Mouse (Mus musculus) fibroblast of lung, adult 2 months (primary cell): ENCODE data around the gene Btf3l4.
A peak's percentile ranks its signal among the peaks of the same experiment; 100 is the strongest.

Experiments used
- DNase-seq: peaks from one replicate; pipeline ENCODE4 v3.0.0-alpha.2; 2011; ENCODE audit warnings: low read depth

Gene Btf3l4

DNA sequence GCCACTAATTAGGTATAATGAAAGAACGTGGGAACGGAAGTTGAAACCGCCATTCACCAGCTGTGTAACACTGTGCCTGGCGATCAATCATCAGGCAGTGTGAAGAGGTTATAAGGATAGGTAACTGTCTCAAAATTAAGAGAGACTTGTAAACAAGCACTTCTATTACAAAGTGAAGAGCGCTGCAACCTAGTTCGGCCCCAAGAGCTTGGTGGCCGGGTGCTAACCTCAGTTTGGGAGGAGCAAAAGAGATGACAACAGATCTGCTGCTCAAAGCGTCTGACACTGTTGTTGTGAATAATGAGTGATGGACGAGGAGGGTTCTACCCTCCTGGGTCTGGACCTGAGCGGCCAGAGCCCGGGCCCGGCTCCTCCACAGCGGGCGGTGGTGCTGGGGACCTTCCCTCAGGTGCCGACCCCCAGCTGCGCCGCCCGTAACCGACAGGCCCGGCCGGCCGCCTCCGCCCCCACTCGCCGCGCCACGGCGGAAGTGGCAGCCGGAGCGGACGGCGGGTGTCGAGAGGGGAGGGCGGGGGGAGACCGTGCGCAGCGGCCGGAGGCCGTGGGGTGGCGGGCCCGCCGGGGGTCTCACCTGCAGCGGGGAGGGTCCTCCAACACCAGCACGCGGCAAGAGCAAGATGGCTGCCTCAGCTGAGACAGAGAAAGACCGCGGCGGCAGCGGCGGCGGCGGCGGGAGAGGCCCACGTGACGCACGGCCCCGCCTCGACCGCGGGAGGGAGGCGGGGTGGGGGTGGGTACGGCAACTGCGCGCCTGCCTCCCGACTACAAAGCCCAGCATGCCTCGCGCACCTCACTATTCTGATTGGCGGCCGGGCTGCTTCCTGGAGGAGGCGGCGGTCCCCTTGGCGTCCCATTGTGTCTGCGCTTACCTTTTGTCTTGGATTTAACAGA lies at the start of gene Btf3l4:
Gene Btf3l4 (minus strand): TSS at position 699 of the 912 bp plus-strand sequence.
- peak; percentile 66 for DNase-seq

DNA sequence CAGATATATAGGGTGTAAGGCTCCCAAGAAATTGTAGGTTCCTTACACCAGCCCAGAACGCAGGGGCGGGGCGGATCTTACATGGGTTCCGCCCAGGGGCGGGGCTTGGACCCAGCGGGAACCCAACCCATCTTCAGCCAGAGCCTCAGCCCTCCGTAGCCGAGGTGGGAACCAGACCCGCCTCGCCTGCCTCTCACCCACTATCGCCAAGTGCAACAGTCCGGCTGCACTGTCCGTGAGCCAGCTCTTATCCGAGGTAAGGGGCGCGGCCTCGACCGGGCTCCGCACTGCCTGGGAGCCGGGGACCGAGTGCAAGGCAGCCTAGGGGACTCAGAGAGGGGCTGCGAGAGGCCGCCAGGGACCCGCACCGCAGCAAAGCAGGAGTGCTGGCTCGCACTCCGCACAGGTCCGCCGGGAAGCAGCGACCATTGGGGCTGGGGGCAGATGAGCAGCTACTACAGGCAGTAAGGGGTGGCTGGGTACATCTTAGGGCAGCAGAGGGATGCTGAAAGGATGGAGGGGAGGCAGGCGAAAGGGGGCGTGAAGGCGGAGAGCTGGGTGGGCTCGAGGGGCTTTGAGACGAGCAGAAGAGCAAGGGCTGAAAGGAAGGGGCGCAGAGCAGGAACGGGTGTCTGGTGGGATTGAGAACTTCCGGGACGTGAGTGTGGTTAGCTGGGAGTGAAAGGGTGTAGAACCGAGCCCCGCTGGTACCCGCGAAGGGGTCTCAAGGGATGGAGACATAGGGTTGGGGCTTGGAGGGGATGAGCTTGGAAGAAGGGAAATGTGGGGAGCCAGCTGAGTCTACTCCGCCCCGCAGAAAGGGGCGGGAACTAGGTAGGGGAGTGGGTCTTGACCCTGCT lies 45.8 kb upstream of the Btf3l4 start, which contains the start of gene Rab3b:
Gene Rab3b (plus strand): TSS at position 101 of the 860 bp plus-strand sequence.
- no peak for DNase-seq

DNA sequence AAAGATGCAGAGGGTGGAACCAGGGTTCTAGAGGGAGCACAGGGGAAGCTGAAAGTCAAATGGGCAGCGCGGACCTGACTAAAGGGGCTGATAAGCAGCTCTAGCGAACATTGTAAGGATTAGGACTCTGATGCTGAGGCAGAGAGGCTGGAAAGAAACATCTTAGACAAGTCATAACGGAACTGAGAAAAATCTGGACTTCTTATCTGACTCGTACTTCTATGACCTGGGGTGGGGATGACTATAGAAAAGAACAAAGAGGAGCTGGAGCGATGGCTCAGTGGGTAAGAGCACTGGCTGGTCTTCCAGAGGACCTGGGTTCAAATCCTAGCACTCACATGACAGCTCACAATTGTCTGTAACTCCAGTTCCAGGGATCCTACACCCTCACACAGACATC lies 44.5 kb upstream of the Btf3l4 start:
- no peak for DNase-seq

DNA sequence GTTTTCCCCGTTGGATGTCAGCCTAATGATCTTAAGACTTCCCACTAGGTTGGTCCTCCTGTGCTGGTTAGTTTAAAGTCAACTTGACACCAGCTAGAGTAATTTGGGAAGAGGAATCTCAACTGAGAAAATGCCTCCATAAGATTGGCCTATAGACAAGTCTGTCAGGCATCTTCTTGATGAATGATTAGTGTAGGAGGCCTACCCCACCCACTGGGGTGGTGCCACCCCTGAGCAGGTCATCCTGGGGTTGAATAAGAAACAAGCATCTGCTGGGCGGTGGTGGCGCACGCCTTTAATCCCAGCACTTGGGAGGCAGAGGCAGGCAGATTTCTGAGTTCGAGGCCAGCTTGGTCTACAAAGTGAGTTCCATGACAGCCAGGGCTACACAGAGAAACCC lies 40.3 kb upstream of the Btf3l4 start:
- no peak for DNase-seq

DNA sequence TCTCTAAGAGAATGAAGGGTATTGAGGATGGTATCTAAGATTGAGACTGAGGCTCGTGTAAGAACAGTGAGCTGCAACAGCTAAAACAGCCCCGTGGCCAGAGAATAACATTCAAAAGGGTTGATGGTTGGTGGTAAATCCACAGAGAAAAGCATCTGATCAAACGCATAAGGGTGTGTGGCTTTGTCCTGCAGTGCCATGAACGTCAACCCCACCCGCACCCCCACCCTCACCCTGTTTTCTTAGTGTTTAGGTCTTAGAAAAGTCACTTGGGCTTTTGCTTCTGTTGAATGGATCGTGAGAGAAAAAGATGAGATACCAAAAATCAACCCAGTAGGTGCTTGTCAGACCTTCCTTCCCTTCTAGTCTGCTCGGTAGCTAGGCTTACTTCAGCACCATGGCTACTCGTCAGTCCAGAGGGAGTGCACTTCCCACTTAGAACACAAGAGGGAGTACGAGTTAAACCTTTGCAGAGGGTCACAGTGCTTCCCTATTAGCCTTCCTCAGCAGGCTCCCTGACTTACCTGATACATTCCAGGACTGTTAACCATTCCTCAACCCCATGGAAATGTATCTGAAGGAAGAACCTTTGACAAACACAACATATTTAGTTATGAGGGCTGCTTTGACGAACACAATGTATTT lies 36.4 kb upstream of the Btf3l4 start:
- DNase-seq = peak; percentile 61

DNA sequence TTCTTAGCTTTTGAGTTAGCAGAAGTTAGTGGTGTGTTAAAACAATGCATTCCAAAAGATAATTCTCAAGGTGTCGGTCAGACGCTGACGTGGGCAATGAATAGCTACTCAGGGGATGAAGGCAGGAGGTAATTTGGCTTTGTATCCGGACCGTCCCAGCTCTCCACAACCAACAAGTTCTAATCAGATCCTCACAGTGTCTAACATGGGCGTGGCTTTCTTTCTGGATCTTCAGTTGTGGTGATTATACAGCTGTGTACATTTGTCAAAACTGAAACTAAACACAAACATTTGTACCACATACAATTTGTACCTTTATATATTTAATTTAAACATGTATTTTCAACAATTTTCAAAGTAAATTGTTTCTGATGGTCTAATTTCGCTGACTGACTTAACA lies 33.4 kb upstream of the Btf3l4 start:
- no peak for DNase-seq

DNA sequence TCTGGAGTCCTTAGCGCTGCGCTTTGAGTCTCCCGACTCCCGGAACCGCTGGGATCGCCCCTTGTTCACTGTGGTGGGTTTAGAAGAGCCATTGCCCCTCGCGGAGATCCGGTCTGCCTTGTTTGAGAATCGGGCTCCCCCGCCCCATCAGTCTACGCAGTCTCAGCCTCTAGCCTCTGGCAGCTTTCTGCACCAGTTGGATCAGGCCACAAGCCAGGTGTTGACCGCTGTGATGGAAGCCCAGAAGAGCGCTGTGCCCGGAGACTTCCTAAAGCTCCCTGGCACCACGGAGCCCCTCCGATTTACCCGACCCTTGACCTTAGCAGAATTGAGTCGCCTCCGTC lies 15.1 kb upstream of the Btf3l4 start, which contains the start of gene A730015C16Rik:
Gene A730015C16Rik (minus strand): TSS at position 115 of the 344 bp plus-strand sequence.
- DNase-seq = no peak

DNA sequence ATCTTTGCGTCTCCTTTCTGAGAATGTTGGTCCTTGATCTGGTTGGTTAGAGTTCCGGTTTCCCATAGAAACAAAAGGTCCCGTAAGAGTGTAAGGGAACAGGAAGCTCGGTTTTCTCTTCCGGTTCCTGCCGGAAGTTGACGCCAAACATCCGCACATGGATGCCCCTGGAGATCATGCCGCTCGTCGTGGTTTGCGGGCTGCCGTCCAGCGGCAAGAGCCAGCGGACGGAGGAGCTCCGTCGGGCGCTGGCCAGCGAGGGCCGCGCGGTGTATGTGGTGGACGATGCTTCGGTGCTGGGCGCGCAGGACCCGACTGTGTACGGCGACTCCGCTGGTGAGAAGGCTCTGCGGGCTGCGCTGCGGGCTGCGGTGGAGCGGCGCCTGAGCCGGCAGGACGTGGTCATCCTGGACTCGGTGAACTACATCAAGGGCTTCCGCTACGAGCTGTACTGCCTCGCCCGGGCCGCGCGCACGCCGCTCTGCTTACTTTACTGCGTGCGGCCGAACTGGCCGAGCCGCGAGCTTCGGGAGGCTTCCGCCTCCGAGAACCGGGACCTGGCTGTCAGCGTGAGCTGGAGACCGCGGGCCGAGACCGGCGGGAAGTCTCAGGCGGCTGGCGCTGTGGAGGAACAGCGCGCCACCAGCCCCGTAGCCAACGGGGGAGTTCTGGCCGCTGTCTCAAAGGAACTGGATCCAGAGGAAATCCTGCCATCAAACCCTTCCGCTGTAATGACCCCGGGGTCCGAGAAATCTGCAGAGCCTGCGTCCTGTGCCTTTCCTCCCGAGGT lies 14.5 kb upstream of the Btf3l4 start, which contains the start of gene Kti12:
Gene Kti12 (plus strand): TSS at position 71 of the 790 bp plus-strand sequence.
- peak; percentile 54 for DNase-seq

DNA sequence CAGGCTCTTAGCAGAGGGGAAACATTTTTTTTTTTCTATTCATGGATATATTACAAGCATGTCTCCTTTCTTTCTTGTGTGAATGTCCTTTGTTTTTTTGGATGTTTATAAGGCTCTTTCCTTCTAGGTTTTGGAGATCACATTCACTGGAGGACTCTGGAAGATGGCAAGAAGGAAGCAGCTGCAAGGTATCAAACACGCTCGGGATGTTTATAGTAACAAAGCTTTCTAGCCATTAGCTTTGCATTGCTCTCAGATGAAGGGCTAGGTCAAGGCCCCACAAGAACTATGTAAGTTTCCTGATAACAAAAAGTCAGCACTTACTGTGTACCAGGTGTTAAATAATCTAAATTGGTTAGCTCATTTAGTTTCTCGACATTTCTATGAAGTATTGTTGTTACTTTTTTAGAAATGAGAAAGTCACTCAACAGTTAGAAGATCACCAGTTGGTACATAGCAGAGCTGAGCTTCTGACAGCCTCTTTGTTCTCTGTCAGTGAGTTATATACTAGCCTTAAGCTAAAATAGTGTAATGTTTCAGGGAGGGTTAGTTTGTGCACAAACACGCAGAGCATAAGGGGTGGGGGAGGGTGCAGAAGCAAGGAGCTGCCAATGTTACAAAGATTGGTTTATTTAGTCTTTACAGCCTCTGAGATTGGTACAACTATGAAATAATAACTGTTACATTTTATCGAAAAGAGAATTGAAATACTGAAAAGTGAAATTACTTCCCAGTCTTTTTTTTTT lies 12.6 kb upstream of the Btf3l4 start:
- DNase-seq = no peak

DNA sequence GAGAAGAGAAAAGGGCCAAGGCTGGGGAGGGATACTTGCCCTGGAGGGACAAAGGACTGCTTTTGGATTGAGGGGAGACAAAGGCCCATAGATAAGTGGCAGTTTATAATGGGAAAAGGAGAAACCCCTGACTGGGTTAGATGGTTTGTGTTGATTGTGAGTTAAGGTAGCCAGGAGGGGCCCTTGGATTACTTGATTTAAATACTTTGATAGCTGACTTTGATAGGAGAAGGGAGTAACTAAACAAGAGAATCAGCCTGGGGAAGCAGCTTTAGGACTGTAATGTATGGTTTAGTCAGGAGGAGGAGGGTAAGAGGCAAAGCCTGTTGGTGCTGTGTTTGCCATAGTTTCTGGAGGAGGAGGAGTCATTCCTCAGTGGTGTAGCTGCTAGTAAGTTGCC lies 9.9 kb upstream of the Btf3l4 start:
- no peak for DNase-seq

DNA sequence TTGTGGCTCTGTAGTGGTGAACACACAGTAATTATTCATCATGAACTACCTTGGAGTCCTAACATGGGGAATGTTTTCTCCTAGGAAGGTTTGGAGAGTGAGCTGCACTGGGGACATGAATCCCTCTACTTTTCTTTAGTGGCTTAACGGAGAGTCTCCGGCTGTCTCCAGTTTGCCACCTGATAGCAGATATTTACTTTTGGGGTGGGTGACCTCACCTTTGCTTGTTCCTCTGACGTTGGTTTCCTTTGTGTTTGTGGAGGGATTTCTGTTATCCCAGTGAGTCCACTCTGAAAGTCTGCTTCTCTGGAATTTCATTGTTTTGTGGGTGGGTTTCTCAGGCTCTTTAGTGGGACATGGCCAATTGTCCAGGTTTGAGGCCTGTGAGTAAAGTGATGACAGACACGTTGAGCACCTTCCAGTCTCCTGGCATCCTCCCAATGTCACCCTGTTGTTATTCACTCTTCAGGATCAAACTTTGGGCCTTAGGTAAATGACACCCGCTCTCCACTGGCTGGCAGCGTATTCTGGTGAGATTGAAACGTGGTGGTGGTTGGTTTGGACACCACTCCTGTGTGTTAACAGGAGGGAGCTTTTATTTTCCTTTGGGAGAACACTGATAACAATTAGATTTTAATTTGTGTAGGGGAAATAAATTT lies 8.6 kb upstream of the Btf3l4 start:
- DNase-seq = no peak

DNA sequence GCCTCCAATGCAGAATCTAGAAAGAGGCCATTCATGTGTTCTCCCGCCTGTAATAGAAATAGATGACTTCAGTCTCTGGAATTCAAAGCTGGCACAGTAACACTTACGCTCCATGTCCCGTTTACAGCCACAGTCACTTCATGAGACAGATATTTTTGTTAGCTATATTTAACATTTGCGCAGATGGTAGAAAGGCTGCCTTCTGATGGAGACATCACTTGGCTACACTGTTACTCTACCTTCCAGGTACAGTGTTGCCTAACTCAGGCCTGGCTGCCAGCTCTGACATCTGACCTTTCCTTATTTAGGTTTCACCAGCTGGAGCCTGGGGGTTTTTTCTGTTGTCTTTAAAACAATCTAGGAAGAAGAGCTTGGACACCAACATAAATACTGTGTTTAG lies 4.6 kb upstream of the Btf3l4 start:
- no peak for DNase-seq

DNA sequence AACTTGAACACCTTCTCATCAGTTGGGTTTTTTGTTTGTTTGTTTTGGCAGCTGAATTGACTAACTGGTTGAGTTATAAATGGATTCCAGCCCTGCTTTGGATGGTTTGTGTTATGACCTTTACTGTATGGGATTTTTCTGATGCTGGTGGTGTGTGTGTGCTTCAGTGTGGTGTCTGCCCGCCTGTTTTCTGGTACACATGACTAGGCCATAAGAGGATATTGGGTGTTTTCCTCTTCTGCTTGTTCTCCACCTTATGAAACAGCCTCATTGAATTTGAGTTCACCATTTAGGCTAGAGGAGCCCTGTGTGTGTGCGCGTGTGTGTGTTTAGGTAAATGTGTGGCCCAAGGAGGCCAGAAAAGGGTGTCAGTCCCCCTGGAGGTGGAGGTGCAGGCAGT lies 2.1 kb upstream of the Btf3l4 start:
- no peak for DNase-seq

DNA sequence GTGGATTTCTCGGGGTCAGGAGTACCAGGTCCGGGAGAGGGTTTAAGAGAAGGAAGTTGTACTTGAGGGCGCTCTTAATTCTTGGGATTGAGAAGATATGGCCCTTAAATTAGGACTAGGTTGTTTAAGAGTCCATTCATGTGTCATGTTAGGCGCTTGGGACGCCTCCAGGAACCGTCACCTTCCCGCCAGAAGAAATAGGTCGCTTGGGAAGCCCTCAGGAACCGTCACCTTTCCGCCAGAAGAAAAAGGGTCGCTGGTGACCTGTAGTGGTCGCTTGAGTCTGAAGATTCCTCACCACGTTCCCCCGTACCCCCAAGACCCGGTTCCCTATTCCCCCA lies 1.5 kb upstream of the Btf3l4 start:
- no peak for DNase-seq

DNA sequence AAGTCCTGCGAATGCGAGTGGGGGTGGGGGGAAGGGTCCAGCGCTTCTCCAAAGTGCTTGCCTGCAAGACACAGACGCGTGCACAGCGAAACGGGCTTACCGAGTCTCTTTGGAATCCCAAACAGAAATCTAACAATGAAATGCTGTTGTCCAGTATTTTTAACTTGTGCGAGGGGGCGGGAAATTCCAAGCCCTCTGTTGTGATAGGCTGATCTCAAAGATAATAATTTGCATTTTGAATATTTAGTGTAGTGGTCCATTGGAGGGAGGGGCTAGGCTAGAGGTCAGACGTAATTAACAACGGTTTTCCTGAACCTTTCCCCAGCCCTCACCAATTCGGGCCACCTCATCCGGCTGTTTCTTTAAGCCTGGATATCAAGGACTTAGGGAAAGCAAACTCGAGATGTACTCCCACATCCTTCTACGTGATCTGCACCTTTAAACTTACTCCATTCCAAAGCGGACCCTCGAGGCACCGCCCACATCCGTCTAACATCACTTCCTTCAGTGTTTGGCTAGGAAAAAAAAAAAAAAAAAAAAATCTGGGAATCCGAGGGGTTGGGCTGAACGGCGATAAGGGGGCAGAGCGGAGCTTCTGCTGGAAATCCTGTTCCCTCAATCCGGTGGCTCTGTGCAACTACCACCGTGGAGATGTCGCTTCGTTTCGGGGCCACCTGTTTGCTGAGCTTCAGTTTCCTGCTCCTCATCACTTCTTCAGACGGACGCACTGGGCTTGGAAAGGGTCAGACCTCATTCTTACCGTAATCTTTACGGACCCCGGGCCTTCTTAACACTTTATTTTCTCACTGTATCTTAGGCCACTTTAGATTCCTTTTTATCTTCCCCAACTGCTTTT lies 929 bp upstream of the Btf3l4 start, which contains the start of gene Txndc12:
Gene Txndc12 (plus strand): TSS at position 487 of the 856 bp plus-strand sequence.
- peak; percentile 82 for DNase-seq

DNA sequence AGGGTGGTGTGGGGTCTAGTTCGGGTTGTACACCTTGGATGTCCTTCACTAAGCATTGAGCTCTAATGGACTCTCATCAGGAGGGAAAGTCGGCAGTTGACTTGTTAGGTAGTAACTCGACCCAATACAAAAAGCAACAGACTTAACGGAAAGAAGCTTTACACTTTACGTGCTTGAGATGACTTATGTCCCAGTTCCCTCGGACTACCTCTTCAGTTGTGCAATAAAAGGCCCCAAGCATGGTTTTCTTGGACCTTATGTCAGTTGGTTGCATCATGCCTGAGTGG lies 357 bp upstream of the Btf3l4 start:
- peak; percentile 56 for DNase-seq

DNA sequence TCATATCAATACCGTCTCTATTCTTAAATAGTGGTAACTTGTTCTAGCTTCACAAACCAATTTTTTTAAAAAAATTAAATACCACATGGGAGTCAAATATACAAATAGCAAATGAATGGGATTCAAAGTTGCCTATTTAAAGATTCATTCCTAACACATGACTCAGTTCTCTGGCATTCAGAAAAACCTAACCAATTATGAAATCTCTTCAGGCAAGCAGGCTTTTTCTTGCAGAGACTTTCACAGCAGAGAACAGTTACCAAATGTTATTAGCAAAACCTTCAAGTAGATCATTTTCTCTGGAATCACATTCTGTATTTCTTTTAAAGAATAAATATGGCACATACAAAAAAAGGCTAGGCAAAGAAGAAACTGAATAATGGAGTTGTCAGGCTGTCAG lies 2.7 kb downstream of the Btf3l4 start:
- peak; percentile 13 for DNase-seq

DNA sequence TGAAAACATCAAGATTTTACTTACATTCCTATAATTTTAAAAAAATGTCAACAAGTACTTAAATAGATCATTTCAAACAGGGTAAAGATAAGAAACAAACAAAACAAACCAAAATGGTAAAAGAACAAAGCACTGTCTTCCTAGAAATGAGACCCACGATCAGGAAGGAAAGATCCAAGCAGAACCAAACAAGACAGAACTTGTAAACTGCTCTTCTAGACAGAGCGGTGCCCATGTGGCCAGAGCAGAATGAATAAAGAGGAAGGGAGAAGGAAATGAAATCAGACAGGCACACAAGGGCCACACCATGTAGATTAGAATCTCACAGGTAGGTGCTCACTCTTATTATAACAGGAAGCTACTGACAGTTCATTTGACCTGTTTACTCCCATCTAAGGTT lies 6.8 kb downstream of the Btf3l4 start:
- DNase-seq = no peak

DNA sequence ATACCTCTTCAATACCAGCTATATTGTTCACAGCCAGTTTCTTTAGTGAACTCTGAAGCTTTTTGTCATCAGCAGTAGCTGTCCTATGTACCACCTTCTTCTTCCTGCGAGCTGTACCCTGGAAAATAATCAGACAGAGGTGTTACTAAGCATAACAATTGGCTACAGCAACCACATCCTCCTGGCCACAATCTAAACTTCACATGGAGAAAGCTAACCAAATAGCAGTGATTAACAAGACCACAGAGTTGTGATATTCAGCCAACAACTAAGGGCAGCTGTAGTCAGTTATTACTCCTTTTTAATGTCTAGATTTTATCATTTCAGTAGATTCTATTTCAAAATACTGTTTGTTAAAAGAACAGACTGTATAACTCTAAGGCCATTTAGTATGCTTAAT lies 7.3 kb downstream of the Btf3l4 start:
- no peak for DNase-seq

DNA sequence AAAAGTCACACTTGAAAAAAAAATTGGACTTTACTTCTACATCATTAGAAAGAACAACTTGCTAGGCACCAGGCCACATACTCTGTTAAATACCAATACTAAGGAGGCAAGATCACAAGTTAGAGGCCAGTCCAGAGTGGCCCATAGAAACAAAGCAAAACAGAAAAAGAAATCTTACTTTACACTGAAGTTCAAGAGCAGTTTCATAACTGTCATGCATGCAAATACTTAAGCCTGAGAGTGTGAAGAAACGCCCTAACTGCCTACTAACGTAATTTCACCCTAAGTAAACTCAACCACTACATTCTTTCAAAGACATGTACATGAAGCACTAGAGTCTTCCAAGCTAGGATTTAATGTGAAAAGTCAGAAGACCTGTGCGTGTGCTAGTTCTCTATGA lies 7.7 kb downstream of the Btf3l4 start:
- DNase-seq = no peak
